Mouse (Mus musculus) monocyte, adult 5-6 weeks (primary cell): Measurements from ENCODE around the gene Sapcd1. TPM values are rescaled to one million over a fixed set of nuclear protein-coding genes. Genes with fewer than 3 reads are reported as not detected.
"Not testable (repeated sequence)": the region's sequence is repeated elsewhere in the genome, so short reads cannot be mapped to it uniquely, and the experiment has no call there.

Experiments
- ATAC-seq: fragments of 153-309, 156-312 bp; replicated peaks from 2 replicates; pipeline ENCODE4 v1.8.0; 2017; ENCODE audit warnings: mild to moderate bottlenecking; ENCODE audit not compliant: low TSS enrichment, insufficient number of reproducible peaks, severe bottlenecking, poor library complexity, low FRiP score
- total RNA-seq: library from RNA; stranded (forward); fragments of 200-1000, 200-491, 200-594 nt; gene quantifications from 3 replicates; pipeline ENCODE4 v1.2.3, GENCODE M21; 2017

Gene Sapcd1
- total RNA-seq, 1 experiment from 2014 or later = not detected

- ATAC-seq = no peak
Measured at GRCm38 (mm10) chr17:34998526-34999430, 29.0 kb downstream of the Sapcd1 start.

GRCm38 (mm10) chr17:34997142-34997483 lies 30.7 kb downstream of the Sapcd1 start:
- ATAC-seq = no peak

- no peak for ATAC-seq
Measured at GRCm38 (mm10) chr17:34996411-34997141, 31.2 kb downstream of the Sapcd1 start.

- ATAC-seq = not testable (repeated sequence)
Measured at GRCm38 (mm10) chr17:34995927-34996326, 31.9 kb downstream of the Sapcd1 start.

GRCm38 (mm10) chr17:34995192-34995591 lies 32.6 kb downstream of the Sapcd1 start:
- ATAC-seq = not testable (repeated sequence)

- no peak for ATAC-seq
Measured at GRCm38 (mm10) chr17:34994751-34995150, 33.1 kb downstream of the Sapcd1 start.

GRCm38 (mm10) chr17:34984218-34984617 lies 43.6 kb downstream of the Sapcd1 start:
- ATAC-seq = no peak

GRCm38 (mm10) chr17:34982328-34982727 lies 45.5 kb downstream of the Sapcd1 start:
- peak; percentile 37 for ATAC-seq

GRCm38 (mm10) chr17:34981690-34982180 lies 46.1 kb downstream of the Sapcd1 start, which contains the start of gene Lsm2:
Gene Lsm2, plus strand, starts transcription at chr17:34981862.
- peak; percentile 93 for ATAC-seq

- ATAC-seq = no peak
Measured at GRCm38 (mm10) chr17:34980655-34981054, 47.2 kb downstream of the Sapcd1 start.

GRCm38 (mm10) chr17:34979631-34980030 lies 48.2 kb downstream of the Sapcd1 start:
- no peak for ATAC-seq

- no peak for ATAC-seq
Measured at GRCm38 (mm10) chr17:34978239-34978638, 49.6 kb downstream of the Sapcd1 start.

GRCm38 (mm10) chr17:34977000-34977399 lies 50.8 kb downstream of the Sapcd1 start:
- no peak for ATAC-seq

Other genes with a start within 250 kb of the Sapcd1 start
- not detected in 3 replicates for gene Cyp21a1, start 223.5 kb downstream of the Sapcd1 start, total RNA-seq
- 28.8 to 49.5 TPM (median 40.0 TPM) in 3 replicates for gene Stk19, start 191.1 kb downstream of the Sapcd1 start, total RNA-seq
- gene Dxo, start 191.0 kb downstream of the Sapcd1 start, total RNA-seq = 13.2 to 57.9 TPM (median 29.1 TPM) in 3 replicates
- 55.7 to 103 TPM (median 62.4 TPM) in 3 replicates for gene Skiv2l, start 177.8 kb downstream of the Sapcd1 start, total RNA-seq
- gene Nelfe, start 177.6 kb downstream of the Sapcd1 start, total RNA-seq = 16.3 to 45.3 TPM (median 33.1 TPM) in 3 replicates
- 1.1 to 4.8 TPM (median 2.8 TPM) in 3 replicates for gene Cfb, start 165.5 kb downstream of the Sapcd1 start, total RNA-seq
- 0.57 to 1.7 TPM (median 1.6 TPM) in 3 replicates for gene Zbtb12, start 148.5 kb downstream of the Sapcd1 start, total RNA-seq
- gene Gm20547, start 146.0 kb downstream of the Sapcd1 start, total RNA-seq = not detected in 3 replicates
- gene C2, start 129.8 kb downstream of the Sapcd1 start, total RNA-seq = not detected in 3 replicates
- 92.4 to 105 TPM (median 102 TPM) in 3 replicates for gene Ehmt2, start 129.5 kb downstream of the Sapcd1 start, total RNA-seq
- not detected in 3 replicates for gene Slc44a4, start 113.5 kb downstream of the Sapcd1 start, total RNA-seq
- 29.6 to 39.9 TPM (median 37.2 TPM) in 3 replicates for gene Neu1, start 96.8 kb downstream of the Sapcd1 start, total RNA-seq
- 12.5 to 375 TPM (median 15.8 TPM) in 3 replicates for gene Hspa1b, start 68.8 kb downstream of the Sapcd1 start, total RNA-seq
- gene Gm20481, start 58.1 kb downstream of the Sapcd1 start, total RNA-seq = 1.4 TPM in 1 of 3 replicates, not detected in the others
- 4.9 to 201 TPM (median 8.6 TPM) in 3 replicates for gene Hspa1a, start 55.9 kb downstream of the Sapcd1 start, total RNA-seq
- 1.1 to 1.7 TPM in 2 of 3 replicates, not detected in the other for gene Hspa1l, start 55.3 kb downstream of the Sapcd1 start, total RNA-seq
- 9.3 to 13.9 TPM (median 10.6 TPM) in 3 replicates for gene Lsm2, start 46.2 kb downstream of the Sapcd1 start, total RNA-seq
- 89.9 to 126 TPM (median 116 TPM) in 3 replicates for gene Vars, start 27.0 kb downstream of the Sapcd1 start, total RNA-seq
- not detected in 3 replicates for gene Vwa7, start 11.4 kb downstream of the Sapcd1 start, total RNA-seq
- gene Msh5, start 18.7 kb upstream of the Sapcd1 start, total RNA-seq = 0.76 to 1.6 TPM in 2 of 3 replicates, not detected in the other
- gene Clic1, start 21.9 kb upstream of the Sapcd1 start, total RNA-seq = 356 to 514 TPM (median 477 TPM) in 3 replicates
- gene Ddah2, start 31.0 kb upstream of the Sapcd1 start, total RNA-seq = 1.1 TPM in 1 of 3 replicates, not detected in the others
- not detected in 3 replicates for gene Ly6g6c, start 37.4 kb upstream of the Sapcd1 start, total RNA-seq
- 0.57 to 3.1 TPM (median 0.75 TPM) in 3 replicates for gene Mpig6b, start 38.2 kb upstream of the Sapcd1 start, total RNA-seq
- not detected in 3 replicates for gene Ly6g6e, start 48.9 kb upstream of the Sapcd1 start, total RNA-seq
- 2.3 TPM in 1 of 3 replicates, not detected in the others for gene Ly6g6d, start 50.0 kb upstream of the Sapcd1 start, total RNA-seq
- gene Ly6g6f, start 57.6 kb upstream of the Sapcd1 start, total RNA-seq = 0.39 TPM in 1 of 3 replicates, not detected in the others
- gene Abhd16a, start 61.2 kb upstream of the Sapcd1 start, total RNA-seq = 24.3 to 47.0 TPM (median 28.3 TPM) in 3 replicates
- not detected in 3 replicates for gene Ly6g5c, start 80.3 kb upstream of the Sapcd1 start, total RNA-seq
- gene Ly6g5b, start 87.4 kb upstream of the Sapcd1 start, total RNA-seq = not detected in 3 replicates
- 62.4 to 126 TPM (median 65.8 TPM) in 3 replicates for gene Gpank1, start 93.4 kb upstream of the Sapcd1 start, total RNA-seq
- 188 to 293 TPM (median 226 TPM) in 3 replicates for gene Csnk2b, start 94.0 kb upstream of the Sapcd1 start, total RNA-seq
- gene D17H6S53E, start 98.4 kb upstream of the Sapcd1 start, total RNA-seq = 33.5 to 43.7 TPM (median 42.6 TPM) in 3 replicates
- gene Apom, start 104.0 kb upstream of the Sapcd1 start, total RNA-seq = 1.4 TPM in 1 of 3 replicates, not detected in the others
- gene Bag6, start 107.2 kb upstream of the Sapcd1 start, total RNA-seq = 72.4 to 192 TPM (median 104 TPM) in 3 replicates
- 21.3 to 57.6 TPM (median 32.1 TPM) in 3 replicates for gene Prrc2a, start 136.9 kb upstream of the Sapcd1 start, total RNA-seq
- gene Aif1, start 148.1 kb upstream of the Sapcd1 start, total RNA-seq = 20.7 to 64.8 TPM (median 31.9 TPM) in 3 replicates
- 763 to 1,006 TPM (median 964 TPM) in 3 replicates for gene Lst1, start 160.4 kb upstream of the Sapcd1 start, total RNA-seq
- gene Ltb, start 166.4 kb upstream of the Sapcd1 start, total RNA-seq = 38.1 to 48.1 TPM (median 38.4 TPM) in 3 replicates
- 37.0 to 62.7 TPM (median 38.1 TPM) in 3 replicates for gene Tnf, start 174.0 kb upstream of the Sapcd1 start, total RNA-seq
- gene Lta, start 177.3 kb upstream of the Sapcd1 start, total RNA-seq = 1.7 TPM in 1 of 3 replicates, not detected in the others
- gene Gm16181, start 192.8 kb upstream of the Sapcd1 start, total RNA-seq = 0.64 to 2.9 TPM (median 2.7 TPM) in 3 replicates
- gene Atp6v1g2, start 205.6 kb upstream of the Sapcd1 start, total RNA-seq = 1.4 to 6.5 TPM (median 2.6 TPM) in 3 replicates
- 3.6 to 10.9 TPM (median 5.1 TPM) in 3 replicates for gene Nfkbil1, start 207.8 kb upstream of the Sapcd1 start, total RNA-seq
- 98.8 to 141 TPM (median 101 TPM) in 3 replicates for gene Ddx39b, start 213.7 kb upstream of the Sapcd1 start, total RNA-seq
- 2,987 to 4,272 TPM (median 3,836 TPM) in 3 replicates for gene H2-D1, start 234.7 kb upstream of the Sapcd1 start, total RNA-seq